Mouse (Mus musculus) urinary bladder, postnatal 0 days (tissue): ENCODE data around the gene Pdcd10. TPM values are rescaled to one million over a fixed set of nuclear protein-coding genes. Genes with fewer than 3 reads are reported as not detected.

ENCODE experiments used
- polyA plus RNA-seq: library from polyadenylated mRNA; unstranded; fragments of >200 nt; fragmentation: Nextera tagmentation; extraction: Ambion mirVana; gene quantifications from 2 replicates; pipeline ENCODE4 v1.2.1, GENCODE M21; 2015

The Pdcd10 gene
- 99.0 and 123 TPM in 2 replicates for polyA plus RNA-seq

DNA sequence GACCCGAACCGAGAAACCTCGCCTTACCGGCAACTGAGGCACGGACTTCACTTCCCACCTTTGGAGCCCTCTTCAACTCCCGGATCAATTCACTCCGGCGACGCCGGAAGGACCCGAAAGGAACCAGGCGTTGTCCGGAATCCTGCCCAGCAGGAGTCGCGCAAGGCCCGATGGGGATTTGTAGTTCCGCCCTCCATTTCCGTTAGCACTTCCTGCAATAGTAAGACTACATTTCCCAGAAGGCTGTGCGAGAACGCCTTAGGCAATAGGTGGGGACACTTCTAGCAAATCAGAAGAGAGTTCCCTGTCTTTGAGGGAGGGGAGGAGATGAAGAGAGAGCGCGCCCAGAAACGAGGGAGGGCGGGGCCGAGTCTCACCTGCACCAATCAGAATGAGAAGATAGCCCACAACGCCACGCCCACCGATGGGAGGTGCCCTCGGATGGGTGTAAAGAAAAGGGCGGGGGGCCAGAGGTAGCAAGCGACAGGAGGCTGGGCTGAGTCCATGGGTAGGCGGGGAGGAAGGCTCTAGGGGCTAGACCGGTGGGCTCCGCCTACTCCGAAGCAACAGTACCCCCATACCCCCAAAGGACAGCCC, at the start of gene Pdcd10:
Pdcd10 (minus strand) TSS at position 162 of the 597 bp plus-strand sequence.

DNA sequence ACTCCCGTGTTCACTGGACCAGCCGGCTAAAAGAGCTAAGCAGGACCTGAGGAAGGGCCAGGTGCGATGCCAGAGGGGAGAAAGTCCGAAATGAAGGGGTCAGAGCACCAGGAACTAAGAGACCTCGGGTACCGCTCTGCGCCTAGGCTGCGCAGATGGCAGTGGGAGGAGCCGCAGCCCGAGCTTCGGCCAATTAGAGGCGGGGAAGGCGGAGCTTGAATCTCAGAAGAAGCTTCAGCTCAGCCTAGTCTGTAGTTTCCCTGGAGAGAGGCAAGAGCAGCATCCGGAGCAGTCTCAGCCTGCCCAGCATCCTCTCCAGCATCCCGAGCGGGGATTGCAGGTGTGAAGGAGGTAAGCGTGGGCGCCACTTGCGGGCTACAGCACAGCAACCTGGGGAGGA, 636 bp upstream of the Pdcd10 start, which contains the start of gene Serpini1:
Serpini1 (plus strand) TSS at position 256 of the 400 bp plus-strand sequence.

DNA sequence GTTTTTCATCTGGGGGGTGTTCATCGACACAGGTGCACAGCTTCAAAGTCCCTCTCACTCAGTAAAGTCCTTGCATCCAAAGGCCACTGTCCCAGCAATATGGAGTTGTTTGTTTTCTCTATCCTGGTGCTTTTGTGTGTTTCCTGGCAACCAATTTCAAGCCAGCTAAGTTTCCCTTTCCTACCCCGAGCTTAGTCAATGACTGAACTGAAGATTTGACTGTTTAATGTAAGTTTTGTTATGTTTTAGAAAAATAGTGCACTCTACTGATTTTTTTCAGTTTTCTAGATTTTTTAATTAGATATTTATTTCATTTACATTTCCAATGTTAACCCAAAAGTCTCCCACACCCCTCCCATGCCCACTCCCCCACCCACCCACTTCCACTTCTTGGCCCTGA, 74.6 kb downstream of the Pdcd10 start, which contains the start of gene Wdr49:
Wdr49 (minus strand) TSS at position 101 of the 400 bp plus-strand sequence.

Other genes starting within 250 kb of the Pdcd10 start
- not detected in 2 replicates for gene Wdr49, start 74.7 kb downstream of the Pdcd10 start, polyA plus RNA-seq
- 1.9 and 2.2 TPM in 2 replicates for gene Serpini1, start 691 bp upstream of the Pdcd10 start, polyA plus RNA-seq
- gene Gm29133, start 191.3 kb upstream of the Pdcd10 start, polyA plus RNA-seq = not detected in 2 replicates